Mouse (Mus musculus): ENCODE measurements around the gene Fut11.

GRCm38 (mm10) chr14:20681742-20682141 lies 13.0 kb upstream of the Fut11 start:
- TF ChIP-seq POLR2A (IDR thresholded peaks at IDR 0.05; ENCODE audit: insufficient read depth, low read length): no peak
- TF ChIP-seq CTCF (IDR thresholded peaks at IDR 0.05; ENCODE audit: low read depth, low read length): no peak
- no peak for TF ChIP-seq EP300 (IDR thresholded peaks at IDR 0.05; ENCODE audit: insufficient read depth, low read depth, low read length)

All from ES-Bruce4 (cell line).